7 mouse cellular contexts compared by ENCODE assay signal in the genomic region with DNA sequence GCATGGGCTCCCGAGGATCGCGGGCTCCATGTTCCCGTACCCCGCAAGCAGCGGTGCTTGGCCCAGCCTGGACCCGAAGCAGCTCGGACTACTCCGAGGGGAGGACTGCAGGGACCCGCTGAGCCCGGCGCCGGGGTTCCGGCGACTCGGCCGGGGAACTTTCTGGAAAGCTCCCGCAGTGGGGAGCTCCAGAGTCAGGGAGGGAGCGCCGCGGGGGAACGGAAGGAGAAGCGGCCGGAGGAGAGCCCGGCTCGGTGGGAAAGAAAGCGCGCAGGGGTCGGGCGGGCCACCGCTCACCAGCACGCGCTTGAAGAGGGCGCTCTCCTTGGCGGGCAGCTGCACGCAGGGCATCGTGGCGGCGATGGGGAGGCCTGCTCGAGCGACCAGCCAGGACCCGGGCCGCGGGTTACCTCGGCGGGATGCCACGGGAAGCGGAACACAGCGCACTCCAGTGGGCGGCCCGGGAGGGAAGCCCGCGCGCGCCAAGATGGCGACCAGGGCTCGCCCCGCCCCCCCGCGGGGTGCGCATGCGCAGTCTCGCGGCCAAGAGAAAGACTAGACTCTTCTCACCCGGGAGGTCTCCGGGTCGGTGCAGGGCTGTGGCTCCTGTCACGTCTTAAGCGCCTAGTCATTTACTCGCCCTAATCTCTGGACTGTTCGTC. TPM values are rescaled to one million over a fixed set of nuclear protein-coding genes. Genes with fewer than 3 reads are reported as not detected.
DNase-seq lines count a peak whose midpoint lies in the region; ATAC-seq and TF ChIP-seq lines count a peak whose summit lies in the region.

A gene (minus strand): TSS at position 514 of the 662 bp plus-strand sequence.

- DNase-seq in adrenal gland, postnatal 14 days: peak; percentile 98
- DNase-seq in embryonic facial prominence, embryonic 11.5 days (ENCODE audit: low spot score): peak; percentile 97
- DNase-seq in heart, adult 18-20 months: peak; percentile 96
- DNase-seq in kidney, adult 2 months: peak; percentile 96
- DNase-seq in spleen, adult 2 months (ENCODE audit: low read depth in 1 of 2, low spot score in 2 of 2): peak; percentile 82 to 91

- WGBS in embryonic facial prominence, embryonic 11.5 days: under 1% methylated on average over 71 of the region's 71 CpGs
- under 1% methylated on average over 71 of the region's 71 CpGs for whole genome bisulfite sequencing in kidney, adult 2 months
- WGBS in limb, embryonic 12.5 days: under 1% methylated on average over 70 of the region's 71 CpGs
- under 1% methylated on average over 69 of the region's 71 CpGs for WGBS in midbrain, embryonic 15.5 days
- under 1% methylated on average over 71 of the region's 71 CpGs for WGBS in spleen, adult 2 months

- no peaks in the 10 kb centered on the region for H3K36me3 ChIP-seq in embryonic facial prominence, embryonic 11.5 days (replicated peaks; ENCODE audit: control insufficient read depth, insufficient read depth, low read depth, low read length)
- H3K36me3 ChIP-seq in kidney, adult 2 months (ENCODE audit: control insufficient read depth, insufficient read depth, low read length): no peaks in the 10 kb centered on the region
- H3K36me3 ChIP-seq in limb, embryonic 12.5 days: peaks cover 14% of the 10 kb centered on the region
- no peaks in the 10 kb centered on the region for H3K36me3 ChIP-seq in midbrain, embryonic 15.5 days (replicated peaks)
- H3K36me3 ChIP-seq in spleen, adult 2 months (ENCODE audit: control insufficient read depth, insufficient read depth, low read length): no peaks in the 10 kb centered on the region

- peak; percentile 75 for TF ChIP-seq POLR2A in kidney, adult 2 months (IDR thresholded peaks at IDR 0.05; ENCODE audit: low read depth, low read length)
- peak; percentile 77 for TF ChIP-seq POLR2A in spleen, adult 2 months (IDR thresholded peaks at IDR 0.05; ENCODE audit: low read depth, low read length)

- H3K27ac ChIP-seq in embryonic facial prominence, embryonic 11.5 days (replicated peaks; ENCODE audit: low read depth, low read length): peak within 1 kb of the TSS; percentile 97
- peak within 1 kb of the TSS; percentile 97 for H3K27ac ChIP-seq in kidney, adult 2 months (ENCODE audit: insufficient read depth, low read depth, low read length)
- H3K27ac ChIP-seq in limb, embryonic 12.5 days: peak within 1 kb of the TSS; percentile 99
- H3K27ac ChIP-seq in midbrain, embryonic 15.5 days: peak within 1 kb of the TSS; percentile 96
- H3K27ac ChIP-seq in spleen, adult 2 months (ENCODE audit: insufficient read depth, low read length): peak within 1 kb of the TSS; percentile 93

- peak; percentile 28; the same call in 1 of the 2 replicates for TF ChIP-seq CTCF in kidney, adult 2 months (conservative IDR thresholded peaks at IDR 0.05; ENCODE audit: insufficient read depth, insufficient read length, low read depth, low read length)
- TF ChIP-seq CTCF in spleen, adult 2 months (IDR thresholded peaks at IDR 0.05; ENCODE audit: extremely low read depth, insufficient read depth, insufficient read length, insufficient replicate concordance): 0 out of 2 replicates have a peak, but pooled peaks have one; percentile 28

- H3K9me3 ChIP-seq in embryonic facial prominence, embryonic 11.5 days (replicated peaks; ENCODE audit: control insufficient read depth, low read length): no peaks in the 10 kb centered on the region
- H3K9me3 ChIP-seq in limb, embryonic 12.5 days: no peaks in the 10 kb centered on the region
- no peaks in the 10 kb centered on the region for H3K9me3 ChIP-seq in midbrain, embryonic 15.5 days

- no peaks in the 10 kb centered on the region for H3K4me1 ChIP-seq in embryonic facial prominence, embryonic 11.5 days (ENCODE audit: control insufficient read depth, insufficient read depth, low read length)
- peaks cover 7% of the 10 kb centered on the region; the same call in 1 of the 2 replicates for H3K4me1 ChIP-seq in kidney, adult 2 months (ENCODE audit: control insufficient read depth, insufficient read depth, low read length)
- peaks cover 6% of the 10 kb centered on the region for H3K4me1 ChIP-seq in limb, embryonic 12.5 days (replicated peaks)
- H3K4me1 ChIP-seq in midbrain, embryonic 15.5 days: peaks cover 15% of the 10 kb centered on the region
- H3K4me1 ChIP-seq in spleen, adult 2 months (ENCODE audit: control insufficient read depth, insufficient read depth, insufficient read length): peaks cover 4% of the 10 kb centered on the region; the same call in 1 of the 2 replicates

- peak within 1 kb of the TSS; percentile 78 for H3K4me3 ChIP-seq in embryonic facial prominence, embryonic 11.5 days (ENCODE audit: low read depth, low read length)
- H3K4me3 ChIP-seq in kidney, adult 2 months (ENCODE audit: insufficient read depth, low read depth, low read length): peak within 1 kb of the TSS; percentile 86
- H3K4me3 ChIP-seq in limb, embryonic 12.5 days (replicated peaks): peak within 1 kb of the TSS; percentile 84
- H3K4me3 ChIP-seq in midbrain, embryonic 15.5 days: peak within 1 kb of the TSS; percentile 95
- peak within 1 kb of the TSS; percentile 95 for H3K4me3 ChIP-seq in spleen, adult 2 months (ENCODE audit: extremely low read depth, insufficient read depth, insufficient read length)

- peak; percentile 95 for ATAC-seq in embryonic facial prominence, embryonic 11.5 days (replicated peaks; ENCODE audit: insufficient number of reproducible peaks, low FRiP score, low TSS enrichment, low read depth)
- peak; percentile 97 for ATAC-seq in limb, embryonic 12.5 days (ENCODE audit: insufficient number of reproducible peaks, insufficient read depth, low FRiP score, low TSS enrichment, low read depth)
- peak; percentile 97 for ATAC-seq in midbrain, embryonic 15.5 days (replicated peaks)

- H3K27me3 ChIP-seq in embryonic facial prominence, embryonic 11.5 days (ENCODE audit: control insufficient read depth, insufficient read depth, low read length): no peaks in the 10 kb centered on the region
- no peaks in the 10 kb centered on the region for H3K27me3 ChIP-seq in kidney, adult 2 months (replicated peaks; ENCODE audit: control insufficient read depth, insufficient read depth, low read length)
- no peaks in the 10 kb centered on the region for H3K27me3 ChIP-seq in limb, embryonic 12.5 days
- H3K27me3 ChIP-seq in midbrain, embryonic 15.5 days (replicated peaks): no peaks in the 10 kb centered on the region
- H3K27me3 ChIP-seq in spleen, adult 2 months (ENCODE audit: control insufficient read depth, insufficient read depth, low read length): no peaks in the 10 kb centered on the region

- peak within 1 kb of the TSS; percentile 80 for H3K4me2 ChIP-seq in embryonic facial prominence, embryonic 11.5 days (ENCODE audit: low read depth, low read length)
- peak within 1 kb of the TSS; percentile 83 for H3K4me2 ChIP-seq in limb, embryonic 12.5 days
- H3K4me2 ChIP-seq in midbrain, embryonic 15.5 days: peak within 1 kb of the TSS; percentile 80

- peak within 1 kb of the TSS; percentile 96 for H3K9ac ChIP-seq in embryonic facial prominence, embryonic 11.5 days (replicated peaks; ENCODE audit: low read length)
- peak within 1 kb of the TSS; percentile 90 for H3K9ac ChIP-seq in limb, embryonic 12.5 days (replicated peaks)
- H3K9ac ChIP-seq in midbrain, embryonic 15.5 days: peak within 1 kb of the TSS; percentile 83

RNA-seq across cellular contexts. Expression of the gene that starts here (rescaled TPM):
- total RNA-seq in adrenal gland, postnatal 14 days (2021): 22.5 and 22.9 TPM in 2 replicates
- polyA plus RNA-seq in embryonic facial prominence, embryonic 11.5 days (2014; fragmentation: Nextera tagmentation; extraction: Ambion mirVana): 41.3 and 49.4 TPM in 2 replicates
- total RNA-seq in heart, adult 18-20 months (2021): 10 to 100 TPM; 10.7 to 11.4 TPM
- 1.5 and 3.1 TPM in 2 replicates for polyA plus RNA-seq in kidney, adult 2 months (2012; rRNA removed)
- 56.6 and 60.0 TPM in 2 replicates for polyA plus RNA-seq in limb, embryonic 12.5 days (2016; fragmentation: Nextera tagmentation; extraction: Ambion mirVana)
- 20.2 and 22.8 TPM in 2 replicates for polyA plus RNA-seq in midbrain, embryonic 15.5 days (2015; fragmentation: Nextera tagmentation; extraction: Ambion mirVana)
- 1.5 and 2.1 TPM in 2 replicates for polyA plus RNA-seq in spleen, adult 2 months (2012; rRNA removed)

Comparison
In these comparisons a context has a peak if more than half of its experiments do, and no peak if none do; other contexts are left out.
1. Peak in every context shown above with its lines: DNase-seq, ATAC-seq, H3K4me3 ChIP-seq and H3K27ac ChIP-seq.